8 mouse cellular contexts compared by ENCODE assay signal in genomic region chr6:115838745-115839144, GRCm38 (mm10). TPM values are rescaled to one million over a fixed set of nuclear protein-coding genes. Genes with fewer than 3 reads are reported as not detected.
DNase-seq lines count a peak whose midpoint lies in the region; ATAC-seq lines count a peak whose summit lies in the region.

No protein-coding gene starts in this region.

- peak overlapping the region; percentile 48; the same call in 1 of the 2 replicates for H3K27ac ChIP-seq in heart, embryonic 15.5 days
- H3K27ac ChIP-seq in brown adipose tissue, adult 24 weeks (replicated peaks; ENCODE audit: low read depth, low read length): no peak overlapping the region
- no peak overlapping the region; the same call in 1 of the 2 replicates for H3K27ac ChIP-seq in hindbrain, embryonic 14.5 days
- H3K27ac ChIP-seq in midbrain, embryonic 11.5 days (ENCODE audit: low read depth, low read length): no peak overlapping the region

- H3K27me3 ChIP-seq in heart, embryonic 15.5 days: no peaks in the 10 kb centered on the region
- H3K27me3 ChIP-seq in hindbrain, embryonic 14.5 days (ENCODE audit: control insufficient read depth, insufficient read depth, low read length): no peaks in the 10 kb centered on the region
- H3K27me3 ChIP-seq in midbrain, embryonic 11.5 days (ENCODE audit: control insufficient read depth, insufficient read depth, low read length): no peaks in the 10 kb centered on the region

- H3K36me3 ChIP-seq in heart, embryonic 15.5 days: peaks cover 22% of the 10 kb centered on the region
- peaks cover 11% of the 10 kb centered on the region for H3K36me3 ChIP-seq in hindbrain, embryonic 14.5 days (replicated peaks; ENCODE audit: control insufficient read depth, insufficient read depth)
- peaks cover 5% of the 10 kb centered on the region; the same call in 1 of the 2 replicates for H3K36me3 ChIP-seq in midbrain, embryonic 11.5 days (ENCODE audit: control insufficient read depth, insufficient read depth, low read length)

- no peaks in the 10 kb centered on the region for H3K9me3 ChIP-seq in heart, embryonic 15.5 days (replicated peaks)
- H3K9me3 ChIP-seq in hindbrain, embryonic 14.5 days (ENCODE audit: control insufficient read depth, low read length): no peaks in the 10 kb centered on the region
- no peaks in the 10 kb centered on the region for H3K9me3 ChIP-seq in midbrain, embryonic 11.5 days (ENCODE audit: control insufficient read depth, low read length)

- H3K4me1 ChIP-seq in heart, embryonic 15.5 days (replicated peaks): peaks cover 12% of the 10 kb centered on the region
- no peaks in the 10 kb centered on the region for H3K4me1 ChIP-seq in brown adipose tissue, adult 24 weeks (ENCODE audit: control insufficient read depth, insufficient read depth, insufficient read length, low read length)
- 0 out of 2 replicates have a peak, but pooled peaks cover 6% of the 10 kb centered on the region for H3K4me1 ChIP-seq in hindbrain, embryonic 14.5 days (replicated peaks; ENCODE audit: control insufficient read depth, insufficient read depth, low read length)
- no peaks in the 10 kb centered on the region for H3K4me1 ChIP-seq in midbrain, embryonic 11.5 days (ENCODE audit: control insufficient read depth, insufficient read depth, low read length)

- intact Hi-C loops in heart, postnatal 14 days (cut with DNase I): no loop called here

- H3K4me2 ChIP-seq in heart, embryonic 15.5 days: peak overlapping the region; percentile 85
- peak overlapping the region; percentile 81 for H3K4me2 ChIP-seq in hindbrain, embryonic 14.5 days (replicated peaks)
- H3K4me2 ChIP-seq in midbrain, embryonic 11.5 days: peak overlapping the region; percentile 43

- ATAC-seq in heart, embryonic 15.5 days (replicated peaks; ENCODE audit: insufficient number of reproducible peaks, insufficient read depth, low FRiP score, low read depth): no peak
- 0 out of 2 replicates have a peak, but pooled peaks have one; percentile 7 for ATAC-seq in hindbrain, embryonic 14.5 days (ENCODE audit: low FRiP score)
- ATAC-seq in midbrain, embryonic 11.5 days (ENCODE audit: low FRiP score): peak; percentile 30; the same call in 1 of the 2 replicates
- no peak for ATAC-seq in cerebellum, adult (ENCODE audit: insufficient number of reproducible peaks, low FRiP score, low TSS enrichment)
- no peak for ATAC-seq in CD4-positive, CD25-positive, alpha-beta regulatory T cell, adult 4 months

- H3K4me3 ChIP-seq in heart, embryonic 15.5 days: peak overlapping the region; percentile 54
- H3K4me3 ChIP-seq in brown adipose tissue, adult 24 weeks (ENCODE audit: insufficient read depth, low read depth, low read length): peak overlapping the region; percentile 59
- peak overlapping the region; percentile 34 for H3K4me3 ChIP-seq in hindbrain, embryonic 14.5 days (replicated peaks; ENCODE audit: low read length)
- peak overlapping the region; percentile 18; the same call in 1 of the 2 replicates for H3K4me3 ChIP-seq in midbrain, embryonic 11.5 days (ENCODE audit: low read depth, low read length)

- H3K9ac ChIP-seq in heart, embryonic 15.5 days: no peak overlapping the region
- peak overlapping the region; percentile 57 for H3K9ac ChIP-seq in hindbrain, embryonic 14.5 days
- H3K9ac ChIP-seq in midbrain, embryonic 11.5 days (ENCODE audit: low read length): no peak overlapping the region

- DNase-seq in heart, postnatal 14 days: no peak
- no peak for DNase-seq in hindbrain, embryonic 14.5 days (ENCODE audit: low spot score)
- DNase-seq in midbrain, embryonic 11.5 days (ENCODE audit: low spot score, missing footprints): no peak
- no peak for DNase-seq in left cerebral cortex, adult 9 months (ENCODE audit: low spot score in 2 of 2)

- 61% methylated on average over 5 of the region's 5 CpGs for WGBS in heart, embryonic 15.5 days
- WGBS in hindbrain, embryonic 14.5 days: 73% methylated on average over 5 of the region's 5 CpGs
- WGBS in midbrain, embryonic 11.5 days: 64% methylated on average over 5 of the region's 5 CpGs

RNA-seq across cellular contexts. Expression of gene Efcab12, which starts 0.5 kb away (rescaled TPM):
- polyA plus RNA-seq in heart, embryonic 15.5 days (2015; fragmentation: Nextera tagmentation; extraction: Ambion mirVana): 0.29 and 0.53 TPM in 2 replicates
- under 1 TPM; 0.56 to 0.76 TPM for total RNA-seq in heart, postnatal 14 days (2021)
- polyA plus RNA-seq in brown adipose tissue, adult 24 weeks (2012; ENCODE audit: insufficient read depth, insufficient read length, missing spikeins): 0.46 TPM in 1 of 2 replicates, not detected in the other
- 2.1 and 3.1 TPM in 2 replicates for polyA plus RNA-seq in hindbrain, embryonic 14.5 days (2014; fragmentation: Nextera tagmentation; extraction: Ambion mirVana)
- polyA plus RNA-seq in midbrain, embryonic 11.5 days (2014; fragmentation: Nextera tagmentation; extraction: Ambion mirVana): 1.7 and 2.0 TPM in 2 replicates
- polyA plus RNA-seq in CD4-positive, CD25-positive, alpha-beta regulatory T cell, adult 4 months (2017; shearing (Covaris generic)): under 1 TPM in 1 of 2 experiments, not detected in 1; 0.20 TPM

RNA-seq across cellular contexts. Expression of gene Mbd4, which starts 14.4 kb away (rescaled TPM):
- 9.2 and 11.3 TPM in 2 replicates for polyA plus RNA-seq in heart, embryonic 15.5 days (2015; fragmentation: Nextera tagmentation; extraction: Ambion mirVana)
- total RNA-seq in heart, postnatal 14 days (2021): 1 to 10 TPM; 1.7 to 2.1 TPM
- 0.48 and 1.0 TPM in 2 replicates for polyA plus RNA-seq in brown adipose tissue, adult 24 weeks (2012; ENCODE audit: insufficient read depth, insufficient read length, missing spikeins)
- 7.1 and 8.4 TPM in 2 replicates for polyA plus RNA-seq in hindbrain, embryonic 14.5 days (2014; fragmentation: Nextera tagmentation; extraction: Ambion mirVana)
- 19.6 and 24.7 TPM in 2 replicates for polyA plus RNA-seq in midbrain, embryonic 11.5 days (2014; fragmentation: Nextera tagmentation; extraction: Ambion mirVana)
- polyA plus RNA-seq in CD4-positive, CD25-positive, alpha-beta regulatory T cell, adult 4 months (2017; shearing (Covaris generic)): 10 to 100 TPM in 1 of 2 experiments, 1 to 10 TPM in 1; 9.8 to 14.9 TPM

RNA-seq across cellular contexts. Expression of gene Ift122, which starts 14.5 kb away (rescaled TPM):
- 18.4 and 24.2 TPM in 2 replicates for polyA plus RNA-seq in heart, embryonic 15.5 days (2015; fragmentation: Nextera tagmentation; extraction: Ambion mirVana)
- 10 to 100 TPM; 13.2 to 18.6 TPM for total RNA-seq in heart, postnatal 14 days (2021)
- polyA plus RNA-seq in brown adipose tissue, adult 24 weeks (2012; ENCODE audit: insufficient read depth, insufficient read length, missing spikeins): 2.0 and 3.7 TPM in 2 replicates
- 26.2 and 28.5 TPM in 2 replicates for polyA plus RNA-seq in hindbrain, embryonic 14.5 days (2014; fragmentation: Nextera tagmentation; extraction: Ambion mirVana)
- polyA plus RNA-seq in midbrain, embryonic 11.5 days (2014; fragmentation: Nextera tagmentation; extraction: Ambion mirVana): 25.6 and 25.9 TPM in 2 replicates
- 1 to 10 TPM; 1.7 to 5.1 TPM for polyA plus RNA-seq in CD4-positive, CD25-positive, alpha-beta regulatory T cell, adult 4 months (2017; shearing (Covaris generic))

RNA-seq across cellular contexts. Expression of gene Rpl32, which starts 30.2 kb away (rescaled TPM):
- 1,057 and 1,253 TPM in 2 replicates for polyA plus RNA-seq in heart, embryonic 15.5 days (2015; fragmentation: Nextera tagmentation; extraction: Ambion mirVana)
- 100 to 1,000 TPM; 618 to 675 TPM for total RNA-seq in heart, postnatal 14 days (2021)
- 1,120 and 1,124 TPM in 2 replicates for polyA plus RNA-seq in brown adipose tissue, adult 24 weeks (2012; ENCODE audit: insufficient read depth, insufficient read length, missing spikeins)
- 1,053 and 1,238 TPM in 2 replicates for polyA plus RNA-seq in hindbrain, embryonic 14.5 days (2014; fragmentation: Nextera tagmentation; extraction: Ambion mirVana)
- polyA plus RNA-seq in midbrain, embryonic 11.5 days (2014; fragmentation: Nextera tagmentation; extraction: Ambion mirVana): 1,817 and 1,848 TPM in 2 replicates
- 1,000 to 10,000 TPM; 6,591 to 8,533 TPM for polyA plus RNA-seq in CD4-positive, CD25-positive, alpha-beta regulatory T cell, adult 4 months (2017; shearing (Covaris generic))

Comparison
In these comparisons a context has a peak if more than half of its experiments do, and no peak if none do; other contexts are left out.
1. ATAC-seq: peak in hindbrain, embryonic 14.5 days (single experiment) and midbrain, embryonic 11.5 days (single experiment); none in heart, embryonic 15.5 days (single experiment), cerebellum, adult (single experiment) and CD4-positive, CD25-positive, alpha-beta regulatory T cell, adult 4 months (single experiment).
2. Peak in every context shown above with its lines, with median percentiles within 50 percentile points of each other: H3K4me2 ChIP-seq and H3K4me3 ChIP-seq.